Mouse (Mus musculus): ENCODE measurements around the gene Cldn34b4. TPM values are rescaled to one million over a fixed set of nuclear protein-coding genes. Genes with fewer than 3 reads are reported as not detected.

The Cldn34b4 gene
- not detected in 2 replicates for polyA plus RNA-seq (2016; fragmentation: Nextera tagmentation; extraction: Ambion mirVana)

DNA sequence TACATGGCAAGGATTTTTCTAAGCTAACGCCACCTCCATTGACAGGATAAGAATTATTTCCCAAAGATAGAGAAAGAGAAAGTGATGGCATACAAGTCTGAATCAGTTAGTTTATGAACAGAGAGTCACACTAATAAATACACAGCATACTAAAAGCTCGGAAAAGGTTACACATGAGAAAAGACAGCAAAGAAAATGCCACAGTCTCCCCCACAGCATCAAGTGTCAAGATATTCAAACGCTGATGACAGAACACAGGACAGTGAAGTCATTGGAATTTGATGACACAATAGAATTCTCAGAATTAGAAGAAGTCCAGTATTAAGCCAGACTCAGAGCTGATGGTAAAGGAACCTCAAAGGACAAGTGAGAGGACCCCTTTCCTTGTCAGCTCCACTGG is at the start of gene Cldn34b4:
Gene Cldn34b4 (plus strand): TSS at position 301 of the 400 bp plus-strand sequence.
- DNase-seq (ENCODE audit: low spot score): no peak
- H3K36me3 ChIP-seq: no peaks in the 10 kb centered on the region
- no peaks in the 10 kb centered on the region for H3K4me1 ChIP-seq
- H3K4me3 ChIP-seq: no peak within 1 kb of the TSS
- H3K27ac ChIP-seq: no peak within 1 kb of the TSS
- no peaks in the 10 kb centered on the region for H3K27me3 ChIP-seq (ENCODE audit: low read depth, poor library complexity, severe bottlenecking)
- 89% methylated on average over 3 of the region's 3 CpGs for WGBS
- H3K9me3 ChIP-seq (replicated peaks): no peaks in the 10 kb centered on the region

Other genes with a start within 250 kb of the Cldn34b4 start
- not detected in 2 replicates for gene Cldn34b3, start 129.0 kb upstream of the Cldn34b4 start, polyA plus RNA-seq (2016; fragmentation: Nextera tagmentation; extraction: Ambion mirVana)
- not detected in 2 replicates for gene Cldn34d, start 209.6 kb downstream of the Cldn34b4 start, polyA plus RNA-seq (2016; fragmentation: Nextera tagmentation; extraction: Ambion mirVana)

Measured in limb, embryonic 10.5 days (tissue).